Mouse (Mus musculus): ENCODE results near the gene Ablim1. TPM values are rescaled to one million over a fixed set of nuclear protein-coding genes. Genes with fewer than 3 reads are reported as not detected.

Gene Ablim1
- polyA plus RNA-seq, 1 experiment from 2014 or later: 52.8 TPM

GRCm38 (mm10) chr19:57017785-57018179 is 296.9 kb downstream of the Ablim1 start:
- Histone ChIP-seq H3K27ac (replicated peaks; ENCODE audit: low read depth, low read length) (no peak overlapping the region), H3K9ac (replicated peaks; ENCODE audit: low read length) (no peak overlapping the region), H3K36me3 (ENCODE audit: control insufficient read depth, insufficient read depth, low read length) (no peaks in the 10 kb centered on the region), H3K4me1 (ENCODE audit: control insufficient read depth, insufficient read depth, low read length) (no peaks in the 10 kb centered on the region), H3K4me3 (replicated peaks; ENCODE audit: low read depth, low read length) (no peak overlapping the region), H3K9me3 (ENCODE audit: control insufficient read depth, low read length) (no peaks in the 10 kb centered on the region), H3K4me2 (ENCODE audit: low read length) (no peak overlapping the region), H3K27me3 (ENCODE audit: control insufficient read depth, insufficient read depth, low read length) (no peaks in the 10 kb centered on the region)
- no peak for DNase-seq
- WGBS: 78% methylated on average over 8 of the region's 8 CpGs
- no peak for ATAC-seq (ENCODE audit: low FRiP score, low TSS enrichment)

DNA sequence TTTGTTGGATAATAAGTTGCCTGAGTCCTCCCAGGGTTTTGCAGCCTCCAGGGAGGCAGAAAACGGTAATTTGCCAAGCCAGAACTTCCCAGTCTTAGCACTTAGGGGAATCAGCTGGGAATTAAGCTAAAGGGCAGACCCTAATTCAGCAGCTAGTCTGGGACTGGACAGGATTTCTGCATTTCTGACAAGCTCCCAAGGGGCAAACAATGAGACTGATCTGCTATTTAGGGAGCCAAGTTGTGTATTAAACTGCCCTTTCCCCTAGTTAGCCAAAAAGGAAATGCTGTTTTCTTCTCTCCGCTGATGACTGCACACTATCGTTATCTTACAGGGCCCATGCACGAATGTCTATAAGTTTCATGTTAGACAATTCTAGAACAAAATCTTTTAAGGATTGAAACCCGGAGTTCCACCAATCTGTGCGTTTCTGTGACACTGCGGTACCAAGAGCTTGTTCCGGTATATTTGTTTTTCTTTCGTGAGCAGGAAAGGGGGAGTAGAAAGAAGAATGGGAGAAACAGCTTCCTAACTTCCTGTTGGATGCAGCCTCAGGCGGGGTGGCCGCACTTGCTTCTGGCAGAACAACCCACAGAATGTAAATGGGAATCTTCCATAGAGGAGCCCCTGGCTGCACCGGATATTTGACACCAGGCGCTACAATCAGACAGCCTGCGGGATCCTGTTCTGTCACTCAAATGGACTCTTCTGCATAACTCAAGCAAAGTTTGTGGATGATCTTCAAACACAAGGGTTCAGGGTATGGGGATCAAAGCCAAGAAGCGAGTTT is 297.5 kb downstream of the Ablim1 start:
- peak; percentile 40 for DNase-seq
- ATAC-seq (ENCODE audit: low FRiP score, low TSS enrichment): no peak
- H3K27ac ChIP-seq (replicated peaks; ENCODE audit: low read depth, low read length): no peak overlapping the region
- no peaks in the 10 kb centered on the region for H3K4me1 ChIP-seq (ENCODE audit: control insufficient read depth, insufficient read depth, low read length)
- no peaks in the 10 kb centered on the region for H3K9me3 ChIP-seq (ENCODE audit: control insufficient read depth, low read length)
- WGBS: 46% methylated on average over 15 of the region's 15 CpGs
- H3K4me2 ChIP-seq (ENCODE audit: low read length): no peak overlapping the region
- no peak overlapping the region for H3K9ac ChIP-seq (replicated peaks; ENCODE audit: low read length)
- H3K4me3 ChIP-seq (replicated peaks; ENCODE audit: low read depth, low read length): no peak overlapping the region
- no peaks in the 10 kb centered on the region for H3K27me3 ChIP-seq (ENCODE audit: control insufficient read depth, insufficient read depth, low read length)
- no peaks in the 10 kb centered on the region for H3K36me3 ChIP-seq (ENCODE audit: control insufficient read depth, insufficient read depth, low read length)

- Histone ChIP-seq H3K4me1 (ENCODE audit: control insufficient read depth, insufficient read depth, low read length) (no peaks in the 10 kb centered on the region), H3K4me2 (ENCODE audit: low read length) (no peak overlapping the region), H3K9me3 (ENCODE audit: control insufficient read depth, low read length) (no peaks in the 10 kb centered on the region), H3K27me3 (ENCODE audit: control insufficient read depth, insufficient read depth, low read length) (no peaks in the 10 kb centered on the region), H3K36me3 (ENCODE audit: control insufficient read depth, insufficient read depth, low read length) (no peaks in the 10 kb centered on the region), H3K4me3 (replicated peaks; ENCODE audit: low read depth, low read length) (no peak overlapping the region), H3K27ac (replicated peaks; ENCODE audit: low read depth, low read length) (no peak overlapping the region), H3K9ac (replicated peaks; ENCODE audit: low read length) (no peak overlapping the region)
- no peak for DNase-seq
- ATAC-seq (ENCODE audit: low FRiP score, low TSS enrichment): no peak
- WGBS: 87% methylated on average over 3 of the region's 3 CpGs
Observed at GRCm38 (mm10) chr19:57014808-57015207, 299.9 kb downstream of the Ablim1 start.

DNA sequence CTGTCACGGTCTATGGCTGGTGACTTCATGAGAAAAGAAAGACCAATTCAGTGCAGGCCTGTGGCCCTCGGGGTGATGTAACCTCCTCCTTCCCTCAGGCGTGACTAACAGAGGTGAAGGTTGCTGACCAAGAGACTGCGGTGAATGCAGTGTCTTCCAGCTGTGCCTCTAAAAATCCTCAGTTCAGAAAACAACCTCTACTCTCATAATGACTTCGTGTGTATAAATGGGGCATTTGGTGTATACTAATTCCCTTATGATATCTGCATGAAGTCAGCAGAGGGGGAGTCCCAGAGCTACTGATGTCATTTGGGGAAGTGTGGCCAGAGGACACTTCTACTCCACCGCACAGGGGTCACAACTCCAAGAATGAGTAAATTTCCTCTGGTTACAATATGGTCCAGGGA is 301.4 kb downstream of the Ablim1 start:
- H3K4me1 ChIP-seq (ENCODE audit: control insufficient read depth, insufficient read depth, low read length): 0 out of 2 replicates have a peak, but pooled peaks cover under 1% of the 10 kb centered on the region
- H3K4me2 ChIP-seq (ENCODE audit: low read length): no peak overlapping the region
- no peaks in the 10 kb centered on the region for H3K36me3 ChIP-seq (ENCODE audit: control insufficient read depth, insufficient read depth, low read length)
- DNase-seq (no peak), ATAC-seq (ENCODE audit: low FRiP score, low TSS enrichment) (no peak)
- H3K9me3 ChIP-seq (ENCODE audit: control insufficient read depth, low read length): no peaks in the 10 kb centered on the region
- no peak overlapping the region for H3K9ac ChIP-seq (replicated peaks; ENCODE audit: low read length)
- H3K27me3 ChIP-seq (ENCODE audit: control insufficient read depth, insufficient read depth, low read length): peaks cover 5% of the 10 kb centered on the region; the same call in 1 of the 2 replicates
- H3K4me3 ChIP-seq (replicated peaks; ENCODE audit: low read depth, low read length): no peak overlapping the region
- H3K27ac ChIP-seq (replicated peaks; ENCODE audit: low read depth, low read length): no peak overlapping the region
- 38% methylated on average over 6 of the region's 6 CpGs for WGBS

DNA sequence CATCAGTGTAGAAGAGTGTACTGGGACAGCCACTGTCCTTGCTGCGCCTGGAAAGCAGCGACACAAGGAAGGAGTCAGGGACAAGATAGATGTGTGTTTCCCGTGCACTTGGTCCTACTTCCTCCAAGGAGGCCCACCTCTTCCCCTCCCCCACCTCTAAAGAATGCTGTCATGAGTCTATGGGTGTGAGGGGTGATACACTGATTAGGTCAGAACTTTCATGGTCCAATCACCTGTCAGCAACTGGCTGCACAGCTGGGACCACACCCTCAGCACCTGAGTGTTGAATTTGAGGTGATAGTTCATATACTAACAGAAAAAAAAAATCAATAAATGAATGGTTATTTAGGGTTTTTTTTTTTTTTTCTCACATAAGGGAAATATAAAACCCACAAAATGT is 302.7 kb downstream of the Ablim1 start:
- ATAC-seq (ENCODE audit: low FRiP score, low TSS enrichment) (no peak), DNase-seq (no peak)
- H3K4me1 ChIP-seq (ENCODE audit: control insufficient read depth, insufficient read depth, low read length): peaks cover 7% of the 10 kb centered on the region
- H3K4me2 ChIP-seq (ENCODE audit: low read length): no peak overlapping the region
- H3K9me3 ChIP-seq (ENCODE audit: control insufficient read depth, low read length): no peaks in the 10 kb centered on the region
- 76% methylated on average over 3 of the region's 3 CpGs for WGBS
- H3K36me3 ChIP-seq (ENCODE audit: control insufficient read depth, insufficient read depth, low read length): no peaks in the 10 kb centered on the region
- H3K9ac ChIP-seq (replicated peaks; ENCODE audit: low read length): no peak overlapping the region
- H3K27me3 ChIP-seq (ENCODE audit: control insufficient read depth, insufficient read depth, low read length): peaks cover 15% of the 10 kb centered on the region
- no peak overlapping the region for H3K27ac ChIP-seq (replicated peaks; ENCODE audit: low read depth, low read length)
- H3K4me3 ChIP-seq (replicated peaks; ENCODE audit: low read depth, low read length): no peak overlapping the region

GRCm38 (mm10) chr19:57010064-57010463 is 304.7 kb downstream of the Ablim1 start:
- ATAC-seq (ENCODE audit: low FRiP score, low TSS enrichment) (no peak), DNase-seq (no peak)
- Histone ChIP-seq H3K4me1 (ENCODE audit: control insufficient read depth, insufficient read depth, low read length) (peaks cover 7% of the 10 kb centered on the region), H3K9me3 (ENCODE audit: control insufficient read depth, low read length) (no peaks in the 10 kb centered on the region), H3K9ac (replicated peaks; ENCODE audit: low read length) (no peak overlapping the region), H3K4me3 (replicated peaks; ENCODE audit: low read depth, low read length) (no peak overlapping the region), H3K4me2 (ENCODE audit: low read length) (no peak overlapping the region), H3K36me3 (ENCODE audit: control insufficient read depth, insufficient read depth, low read length) (no peaks in the 10 kb centered on the region), H3K27ac (replicated peaks; ENCODE audit: low read depth, low read length) (no peak overlapping the region), H3K27me3 (ENCODE audit: control insufficient read depth, insufficient read depth, low read length) (peaks cover 22% of the 10 kb centered on the region)
- 35% methylated on average over 4 of the region's 4 CpGs for WGBS

GRCm38 (mm10) chr19:57009653-57010052 is 305.1 kb downstream of the Ablim1 start:
- H3K4me1 ChIP-seq (ENCODE audit: control insufficient read depth, insufficient read depth, low read length): peaks cover 7% of the 10 kb centered on the region
- H3K9ac ChIP-seq (replicated peaks; ENCODE audit: low read length): no peak overlapping the region
- DNase-seq: no peak
- H3K9me3 ChIP-seq (ENCODE audit: control insufficient read depth, low read length): no peaks in the 10 kb centered on the region
- ATAC-seq (ENCODE audit: low FRiP score, low TSS enrichment): no peak
- no peak overlapping the region for H3K4me2 ChIP-seq (ENCODE audit: low read length)
- H3K27me3 ChIP-seq (ENCODE audit: control insufficient read depth, insufficient read depth, low read length): peaks cover 22% of the 10 kb centered on the region
- no peak overlapping the region for H3K4me3 ChIP-seq (replicated peaks; ENCODE audit: low read depth, low read length)
- H3K27ac ChIP-seq (replicated peaks; ENCODE audit: low read depth, low read length): no peak overlapping the region
- 40% methylated on average over 4 of the region's 4 CpGs for WGBS
- no peaks in the 10 kb centered on the region for H3K36me3 ChIP-seq (ENCODE audit: control insufficient read depth, insufficient read depth, low read length)

GRCm38 (mm10) chr19:57007781-57008710 is 306.7 kb downstream of the Ablim1 start, which contains the start of gene Afap1l2:
Gene Afap1l2, minus strand, starts transcription at chr19:57008228.
- peaks cover 7% of the 10 kb centered on the region for H3K4me1 ChIP-seq (ENCODE audit: control insufficient read depth, insufficient read depth, low read length)
- ATAC-seq (ENCODE audit: low FRiP score, low TSS enrichment) (no peak; the same call in none of the 2 replicates), DNase-seq (peak; percentile 53)
- peak within 1 kb of the TSS; percentile 35 for H3K4me3 ChIP-seq (replicated peaks; ENCODE audit: low read depth, low read length)
- no peak within 1 kb of the TSS for H3K27ac ChIP-seq (replicated peaks; ENCODE audit: low read depth, low read length)
- peak within 1 kb of the TSS; percentile 68 for H3K4me2 ChIP-seq (ENCODE audit: low read length)
- 2% methylated on average over 68 of the region's 68 CpGs for WGBS
- peak within 1 kb of the TSS; percentile 13; the same call in 1 of the 2 replicates for H3K9ac ChIP-seq (replicated peaks; ENCODE audit: low read length)
- H3K9me3 ChIP-seq (ENCODE audit: control insufficient read depth, low read length): no peaks in the 10 kb centered on the region
- no peaks in the 10 kb centered on the region for H3K36me3 ChIP-seq (ENCODE audit: control insufficient read depth, insufficient read depth, low read length)
- peaks cover 22% of the 10 kb centered on the region for H3K27me3 ChIP-seq (ENCODE audit: control insufficient read depth, insufficient read depth, low read length)
